Mouse (Mus musculus) hindbrain, embryonic 11.5 days (tissue): ENCODE measurements around the gene Fpgs. TPM values are rescaled to one million over a fixed set of nuclear protein-coding genes. Genes with fewer than 3 reads are reported as not detected.

ENCODE experiments used
- ATAC-seq: fragments of 200-750 bp; cut with Nextera tagmentation; 2 replicates; pipeline ENCODE4 v1.8.0; 2017; ENCODE audit warnings: mild to moderate bottlenecking, moderate TSS enrichment, moderate library complexity; ENCODE audit not compliant: low FRiP score
- DNase-seq: peaks from one replicate; pipeline ENCODE4 v3.0.0-alpha.2; 2015; ENCODE audit warnings: low spot score
- H3K27ac ChIP-seq: fragments of 300-500 bp; sonication (generic); 2 replicates; pipeline ENCODE4 v1.5.1; 2014; ENCODE audit warnings: mild to moderate bottlenecking, low read depth, low read length
- H3K27me3 ChIP-seq: fragments of 300-500 bp; sonication (generic); 2 replicates; pipeline ENCODE4 v1.6.1; 2014; ENCODE audit warnings: mild to moderate bottlenecking, low read length, moderate library complexity, mixed read lengths; ENCODE audit not compliant: control insufficient read depth, insufficient read depth
- H3K36me3 ChIP-seq: fragments of 300-500 bp; sonication (generic); 2 replicates; pipeline ENCODE4 v1.6.1; 2014; ENCODE audit warnings: mild to moderate bottlenecking, low read length, moderate library complexity, mixed read lengths; ENCODE audit not compliant: control insufficient read depth, insufficient read depth
- H3K4me1 ChIP-seq: fragments of 300-500 bp; sonication (generic); replicated peaks from 2 replicates; pipeline ENCODE4 v1.6.1; 2014; ENCODE audit warnings: low read length, mixed read lengths; ENCODE audit not compliant: control insufficient read depth, insufficient read depth
- H3K4me2 ChIP-seq: fragments of 300-500 bp; sonication (generic); replicated peaks from 2 replicates; pipeline ENCODE4 v1.6.1; 2014; ENCODE audit warnings: mild to moderate bottlenecking, low read depth, low read length
- H3K4me3 ChIP-seq: fragments of 300-500 bp; sonication (generic); 2 replicates; pipeline ENCODE4 v1.5.1; 2014; ENCODE audit warnings: low read depth, low read length
- H3K9ac ChIP-seq: fragments of 300-500 bp; sonication (generic); 2 replicates; pipeline ENCODE4 v1.6.1; 2014; ENCODE audit warnings: low read depth, low read length
- H3K9me3 ChIP-seq: fragments of 300-500 bp; sonication (generic); 2 replicates; pipeline ENCODE4 v1.6.1; 2016; ENCODE audit warnings: low read length; ENCODE audit not compliant: control insufficient read depth
- WGBS: fragments of 180-500 bp; shearing (Covaris S2); extraction: QIAGEN DNeasy Blood & Tissue Kit; methylation state at CpG from one replicate; pipeline ENCODE4 v1.1.7; 2014; 5-methylcytosine and 5-hydroxymethylcytosine counted together
- polyA plus RNA-seq: library from polyadenylated mRNA; unstranded; fragments of >200 nt; fragmentation: Nextera tagmentation; extraction: Ambion mirVana; gene quantifications from 2 replicates; pipeline ENCODE4 v1.2.1, GENCODE M21; 2014

Fpgs gene
- polyA plus RNA-seq, 1 experiment from 2014 or later, result 11.2 TPM

- 63% methylated on average over 5 of the region's 5 CpGs for WGBS
- no peak overlapping the region for H3K9ac ChIP-seq
- no peak for ATAC-seq
Observed at GRCm38 (mm10) chr2:32662291-32662690, 41.7 kb downstream of the Fpgs start.

GRCm38 (mm10) chr2:32661509-32662107, 42.3 kb downstream of the Fpgs start:
- no peaks in the 10 kb centered on the region for H3K4me1 ChIP-seq
- ATAC-seq (no peak), DNase-seq (no peak)
- no peak overlapping the region; the same call in 1 of the 2 replicates for H3K27ac ChIP-seq
- WGBS, result 48% methylated on average over 7 of the region's 7 CpGs
- H3K4me3 ChIP-seq, result no peak overlapping the region
- no peak overlapping the region for H3K9ac ChIP-seq
- H3K4me2 ChIP-seq, result no peak overlapping the region
- H3K36me3 ChIP-seq, result no peaks in the 10 kb centered on the region
- no peaks in the 10 kb centered on the region for H3K27me3 ChIP-seq
- H3K9me3 ChIP-seq, result no peaks in the 10 kb centered on the region

More at GRCm38 (mm10) chr2:32662291-32662690, 41.7 kb downstream of the Fpgs start:
- Histone ChIP-seq H3K36me3 (no peaks in the 10 kb centered on the region), H3K27ac (no peak overlapping the region), H3K4me3 (no peak overlapping the region), H3K4me1 (no peaks in the 10 kb centered on the region), H3K27me3 (no peaks in the 10 kb centered on the region), H3K4me2 (no peak overlapping the region), H3K9me3 (no peaks in the 10 kb centered on the region)
- no peak for DNase-seq

GRCm38 (mm10) chr2:32658873-32659272, 45.1 kb downstream of the Fpgs start:
- Histone ChIP-seq H3K27me3 (no peaks in the 10 kb centered on the region), H3K27ac (no peak overlapping the region), H3K4me1 (no peaks in the 10 kb centered on the region), H3K9me3 (no peaks in the 10 kb centered on the region), H3K4me3 (no peak overlapping the region), H3K4me2 (no peak overlapping the region), H3K9ac (no peak overlapping the region), H3K36me3 (no peaks in the 10 kb centered on the region)
- 80% methylated on average over 2 of the region's 2 CpGs for WGBS
- DNase-seq (no peak), ATAC-seq (no peak)

- 71% methylated on average over 12 of the region's 12 CpGs for WGBS
- peak overlapping the region; percentile 37; the same call in 1 of the 2 replicates for H3K27ac ChIP-seq
- H3K4me3 ChIP-seq, result no peak overlapping the region
Observed at GRCm38 (mm10) chr2:32655826-32656225, 48.1 kb downstream of the Fpgs start.

GRCm38 (mm10) chr2:32655394-32655744, 48.6 kb downstream of the Fpgs start:
- Histone ChIP-seq H3K4me1 (no peaks in the 10 kb centered on the region), H3K27ac (peak overlapping the region; percentile 37; the same call in 1 of the 2 replicates), H3K4me3 (no peak overlapping the region), H3K36me3 (no peaks in the 10 kb centered on the region), H3K9me3 (no peaks in the 10 kb centered on the region), H3K9ac (no peak overlapping the region), H3K4me2 (no peak overlapping the region), H3K27me3 (no peaks in the 10 kb centered on the region)
- ATAC-seq, result no peak
- DNase-seq, result no peak
- 91% methylated on average over 3 of the region's 3 CpGs for WGBS

More at GRCm38 (mm10) chr2:32655826-32656225, 48.1 kb downstream of the Fpgs start:
- Histone ChIP-seq H3K27me3 (no peaks in the 10 kb centered on the region), H3K9ac (no peak overlapping the region), H3K4me2 (no peak overlapping the region), H3K4me1 (no peaks in the 10 kb centered on the region), H3K9me3 (no peaks in the 10 kb centered on the region), H3K36me3 (no peaks in the 10 kb centered on the region)
- peak; percentile 42 for DNase-seq
- ATAC-seq, result no peak

GRCm38 (mm10) chr2:32654743-32655393, 49.1 kb downstream of the Fpgs start:
- H3K9ac ChIP-seq, result no peak overlapping the region
- H3K9me3 ChIP-seq, result no peaks in the 10 kb centered on the region
- ATAC-seq (no peak), DNase-seq (no peak)
- no peaks in the 10 kb centered on the region for H3K4me1 ChIP-seq
- H3K4me2 ChIP-seq, result no peak overlapping the region
- WGBS, result 77% methylated on average over 14 of the region's 14 CpGs
- no peaks in the 10 kb centered on the region for H3K27me3 ChIP-seq
- no peaks in the 10 kb centered on the region for H3K36me3 ChIP-seq
- H3K4me3 ChIP-seq, result no peak overlapping the region
- H3K27ac ChIP-seq, result 0 out of 2 replicates have a peak overlapping the region, but pooled peaks have one; percentile 37

GRCm38 (mm10) chr2:32653764-32654163, 50.2 kb downstream of the Fpgs start:
- DNase-seq (no peak), ATAC-seq (no peak)
- H3K27ac ChIP-seq, result no peak overlapping the region

GRCm38 (mm10) chr2:32647366-32647765, 56.6 kb downstream of the Fpgs start:
- Histone ChIP-seq H3K36me3 (no peaks in the 10 kb centered on the region), H3K9me3 (no peaks in the 10 kb centered on the region), H3K27me3 (no peaks in the 10 kb centered on the region), H3K4me3 (0 out of 2 replicates have a peak overlapping the region, but pooled peaks have one; percentile 6), H3K4me2 (no peak overlapping the region), H3K4me1 (no peaks in the 10 kb centered on the region), H3K27ac (no peak overlapping the region), H3K9ac (no peak overlapping the region)
- WGBS, result 91% methylated on average over 7 of the region's 7 CpGs
- ATAC-seq (no peak), DNase-seq (no peak)

More at GRCm38 (mm10) chr2:32653764-32654163, 50.2 kb downstream of the Fpgs start:
- no peak overlapping the region for H3K9ac ChIP-seq
- no peaks in the 10 kb centered on the region for H3K9me3 ChIP-seq
- no peak overlapping the region for H3K4me2 ChIP-seq
- WGBS, result 39% methylated on average over 7 of the region's 7 CpGs
- no peaks in the 10 kb centered on the region for H3K27me3 ChIP-seq
- no peaks in the 10 kb centered on the region for H3K36me3 ChIP-seq
- H3K4me3 ChIP-seq, result no peak overlapping the region
- H3K4me1 ChIP-seq, result no peaks in the 10 kb centered on the region
